Mouse (Mus musculus): ENCODE results near the gene Samd4b.
A peak's percentile ranks its signal among the peaks of the same experiment; 100 is the strongest.

Samd4b gene

DNA sequence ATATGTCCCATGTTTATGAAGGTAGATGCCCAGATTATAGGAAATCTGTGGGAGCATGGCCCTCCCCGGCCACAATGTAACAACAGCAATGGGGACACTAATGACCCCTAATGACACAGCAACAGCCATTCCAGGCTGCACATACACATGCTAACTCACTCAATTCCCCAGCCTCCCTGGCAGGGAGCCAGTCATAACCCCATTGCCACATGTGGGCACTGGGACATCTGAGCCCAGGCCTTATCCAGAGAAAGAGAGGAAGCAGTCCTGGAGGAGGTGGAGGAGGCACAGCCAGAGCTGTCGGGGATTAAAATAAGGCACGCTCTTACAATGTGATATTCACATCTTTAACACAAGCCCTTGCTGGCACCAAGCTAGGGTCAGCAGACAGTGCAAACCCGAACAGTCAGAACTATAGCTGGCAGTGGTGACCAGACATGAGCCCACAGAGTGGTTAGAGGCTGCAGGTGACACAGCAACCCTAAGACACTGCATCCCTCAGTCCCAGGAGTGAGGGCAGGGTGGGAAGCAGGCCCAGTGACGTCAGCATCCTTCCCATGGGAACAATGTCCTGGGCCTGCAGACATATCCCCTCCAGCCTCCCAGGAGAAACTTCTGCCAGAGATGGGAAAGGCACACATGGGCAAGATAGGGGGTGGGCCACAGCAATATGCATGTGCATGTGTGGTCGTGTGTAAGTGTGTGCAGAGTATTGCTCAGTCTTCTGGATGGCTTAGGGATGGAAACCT lies 11.1 kb downstream of the Samd4b start:
- no peak for DNase-seq

DNA sequence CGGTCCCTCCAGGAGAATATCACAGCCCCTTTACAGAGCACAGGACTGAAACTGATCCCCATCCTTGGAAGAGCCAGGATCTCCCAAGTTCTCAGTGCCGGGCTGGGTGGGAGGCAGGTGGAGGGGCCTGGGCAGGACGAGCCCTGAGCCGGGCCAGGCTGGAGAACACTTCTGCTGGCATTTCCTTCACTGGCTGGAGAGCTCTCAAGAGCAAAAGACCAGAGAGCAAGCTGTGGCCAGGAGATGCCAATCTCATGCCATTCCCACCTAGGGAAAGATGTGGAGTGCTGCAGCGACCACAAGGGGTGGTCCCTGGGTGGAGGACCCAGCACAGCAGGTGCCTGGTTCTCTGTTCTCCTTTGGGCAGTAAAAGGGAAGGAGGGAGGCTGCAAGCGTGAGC lies 12.9 kb downstream of the Samd4b start:
- no peak for DNase-seq

DNA sequence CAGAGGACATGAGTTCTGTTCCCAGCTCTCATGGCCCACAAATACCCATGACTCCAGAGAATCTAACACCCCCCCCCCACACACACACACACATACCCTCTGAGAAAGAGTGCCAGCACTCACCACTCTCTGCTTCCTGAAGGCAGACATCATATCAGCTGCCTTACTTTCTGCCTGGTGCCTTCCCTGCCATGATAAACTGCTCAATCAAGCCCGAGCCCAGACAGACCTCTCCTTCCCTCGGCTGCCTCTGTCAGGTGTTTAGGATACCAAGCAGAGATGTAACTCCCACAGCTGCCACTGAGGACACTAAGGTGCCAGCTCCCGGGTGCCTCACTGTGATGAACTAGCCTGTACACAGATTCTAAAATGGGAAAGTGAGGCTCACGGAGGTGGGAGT lies 13.5 kb downstream of the Samd4b start:
- no peak for DNase-seq

DNA sequence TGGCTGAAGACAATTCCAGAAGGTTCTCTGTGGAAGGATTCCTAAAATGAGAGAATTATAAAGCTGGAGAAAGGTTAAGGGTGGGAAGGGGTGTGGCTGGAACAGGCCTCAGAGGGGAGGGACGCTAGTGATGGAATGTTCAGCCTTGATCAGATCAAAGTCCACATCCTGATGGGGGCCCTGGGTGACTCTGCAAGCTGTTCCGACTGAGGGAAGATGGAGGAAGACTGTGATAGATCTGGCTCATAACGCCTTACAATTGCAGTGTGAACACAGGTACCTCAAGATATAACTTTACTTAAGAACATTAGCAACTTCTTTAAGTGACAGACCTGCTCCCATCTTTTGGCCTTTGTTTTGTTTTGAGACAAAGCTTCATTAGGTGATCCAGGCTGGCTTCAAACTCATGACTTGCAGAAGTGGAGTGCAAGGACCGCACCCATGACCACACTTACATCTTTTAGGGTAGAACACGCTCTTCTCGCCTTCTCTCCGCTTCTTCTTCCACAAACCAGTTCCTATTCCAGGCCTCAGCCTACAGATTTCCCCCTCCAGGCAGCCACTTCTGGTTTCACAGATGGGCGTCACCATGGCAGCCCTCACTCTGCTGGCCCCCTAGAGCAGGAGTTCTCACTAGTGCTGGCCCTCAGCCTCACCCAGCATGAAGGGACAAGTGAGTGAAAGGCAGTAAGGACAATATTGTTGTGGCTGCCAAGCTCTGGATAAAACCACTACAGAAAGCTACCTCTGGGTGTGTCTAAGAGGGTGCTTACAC lies 14.2 kb downstream of the Samd4b start:
- DNase-seq = no peak

DNA sequence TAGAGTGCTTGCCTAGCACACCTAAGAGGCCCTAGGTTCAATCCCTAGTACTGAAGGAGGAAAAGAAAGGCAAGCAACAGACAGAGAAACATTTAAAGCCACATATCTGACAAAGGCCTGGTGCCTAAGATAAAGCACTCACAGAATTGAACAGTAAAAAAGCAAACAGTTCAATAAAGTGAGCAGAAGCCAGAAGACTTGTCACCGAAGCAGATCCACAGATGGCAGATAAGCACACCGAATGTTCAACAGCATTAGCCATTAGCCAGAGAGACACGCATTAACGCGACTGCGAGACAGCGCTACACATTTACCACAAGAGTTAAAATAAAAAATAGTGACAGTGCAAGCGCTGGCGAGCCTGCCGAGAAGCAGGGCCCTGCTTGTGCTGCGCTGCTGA lies 15.1 kb downstream of the Samd4b start:
- no peak for DNase-seq

DNA sequence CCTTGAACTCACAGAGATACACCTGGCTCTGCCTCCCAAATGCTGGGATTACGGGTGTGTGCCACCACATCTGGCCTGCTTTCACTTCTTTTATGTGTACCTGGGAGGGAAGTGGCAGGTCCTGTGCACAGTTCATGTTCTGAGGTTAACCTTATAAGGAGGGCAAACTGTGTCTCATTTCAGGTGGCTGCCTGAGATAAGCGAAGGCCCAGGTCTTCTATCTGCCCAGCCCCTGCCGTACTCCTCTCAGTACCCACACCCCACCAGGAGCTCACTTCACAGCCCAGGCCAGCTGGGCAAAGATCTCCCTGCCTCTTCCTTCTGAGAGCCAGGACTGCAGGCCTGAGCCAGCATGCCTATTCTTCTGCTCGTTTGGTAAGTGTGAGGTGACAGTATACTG lies 16.2 kb downstream of the Samd4b start:
- DNase-seq = no peak

DNA sequence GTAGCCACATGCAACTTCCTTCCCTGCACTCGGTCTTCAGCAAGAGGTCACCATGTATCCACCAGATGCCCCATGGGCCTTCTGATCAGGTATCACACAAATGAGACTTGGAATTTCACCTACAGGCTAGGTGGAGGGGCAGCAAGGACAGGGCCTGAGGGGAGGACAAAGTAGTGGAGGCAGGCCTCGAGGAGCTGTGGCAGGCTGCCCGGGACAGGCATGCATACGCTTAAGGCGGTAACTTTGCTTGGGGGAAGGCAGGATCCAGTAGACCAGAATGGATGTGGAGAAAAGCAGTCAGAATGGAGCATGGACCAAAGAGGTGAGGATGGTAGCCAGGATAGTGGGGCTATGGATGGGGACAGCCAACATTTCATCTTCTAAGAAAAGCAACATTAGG lies 18.1 kb downstream of the Samd4b start:
- no peak for DNase-seq

DNA sequence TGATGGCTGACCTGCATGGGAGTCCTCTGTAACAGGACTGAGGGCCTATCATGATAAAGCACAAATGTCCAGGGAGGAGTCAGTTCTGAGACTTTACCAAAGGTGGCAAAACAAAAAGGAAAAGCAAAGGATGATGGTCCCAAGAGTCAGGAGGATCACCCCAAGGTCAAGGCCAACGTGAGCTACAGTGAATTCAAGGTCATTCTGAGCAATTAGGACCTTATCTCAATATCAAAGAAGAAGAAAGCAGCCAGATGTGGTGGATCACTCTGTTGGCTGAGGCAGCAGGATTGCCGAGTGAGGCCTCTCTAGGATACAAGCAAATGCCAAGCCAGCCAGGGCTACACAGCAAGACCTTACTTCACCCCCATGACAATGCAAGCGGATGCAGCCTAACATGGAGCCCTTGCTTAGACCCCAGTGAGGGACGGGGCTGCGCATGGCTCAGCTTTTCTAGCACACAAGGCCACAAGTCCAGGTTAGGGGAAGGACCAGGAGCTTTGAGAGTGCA lies 19.3 kb downstream of the Samd4b start:
- DNase-seq = no peak

DNA sequence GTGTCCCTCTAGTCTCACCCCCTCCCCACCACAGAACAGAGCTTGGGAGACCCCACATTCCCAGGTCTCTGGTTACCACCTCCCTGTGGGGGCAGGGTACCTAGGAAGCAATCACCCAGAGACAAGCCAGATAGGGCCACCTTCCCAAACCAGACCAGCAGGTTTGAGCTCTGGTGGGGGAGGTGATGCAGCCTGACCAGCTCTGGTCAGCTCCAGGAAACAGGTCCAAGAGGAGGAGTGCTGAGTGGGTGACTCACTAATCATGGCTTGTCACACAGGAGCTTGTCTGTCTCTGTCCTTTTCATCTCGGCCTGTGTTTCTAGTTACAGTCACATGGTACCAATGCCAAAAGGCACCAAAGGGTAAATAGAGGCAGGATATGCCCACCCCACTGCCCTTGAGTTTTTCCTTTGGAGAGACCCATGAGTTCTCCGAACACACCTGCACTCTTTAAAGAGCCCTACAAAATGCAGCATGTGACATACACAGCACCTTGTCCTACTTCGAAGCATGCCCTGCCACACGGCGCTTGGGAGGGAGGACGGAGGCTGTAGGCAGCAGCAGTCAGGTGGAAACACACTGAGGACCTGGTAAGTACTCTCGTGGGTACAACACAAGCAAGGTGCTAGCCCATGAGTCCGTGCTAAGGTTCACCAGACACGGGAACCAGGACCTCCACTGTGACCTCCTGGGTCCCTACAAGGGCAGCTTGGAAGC lies 20.0 kb downstream of the Samd4b start:
- no peak for DNase-seq

DNA sequence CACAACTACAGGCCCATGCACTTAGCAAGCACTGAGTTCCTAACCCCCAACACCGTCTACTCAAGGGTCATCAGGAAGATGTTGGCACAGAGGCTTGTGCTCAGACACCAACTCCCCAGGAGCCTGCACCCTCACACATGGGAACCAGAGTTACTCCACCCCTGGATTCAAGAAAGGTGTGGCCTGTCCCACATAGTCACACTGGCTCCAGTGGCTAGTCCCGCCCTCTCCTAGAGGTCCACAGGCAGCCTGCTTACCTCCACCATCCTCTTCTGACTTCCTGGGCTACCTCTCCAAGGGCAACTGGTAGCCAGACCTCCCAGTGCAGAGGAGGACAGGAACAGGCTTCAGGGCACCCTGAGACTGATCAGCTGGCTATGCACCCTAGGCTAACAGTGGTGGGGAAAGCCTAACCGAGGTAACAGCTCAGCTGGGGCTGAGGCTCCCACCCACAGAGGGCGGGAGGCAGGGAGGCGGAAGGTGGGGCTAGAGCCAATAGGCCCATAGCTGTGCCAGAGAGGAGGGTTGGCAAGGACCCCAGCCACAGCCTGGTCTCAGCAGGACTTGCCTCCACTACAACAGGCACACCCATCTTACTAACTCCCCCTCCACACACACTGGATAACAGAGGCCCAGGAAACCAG lies 21.6 kb downstream of the Samd4b start:
- DNase-seq = no peak

DNA sequence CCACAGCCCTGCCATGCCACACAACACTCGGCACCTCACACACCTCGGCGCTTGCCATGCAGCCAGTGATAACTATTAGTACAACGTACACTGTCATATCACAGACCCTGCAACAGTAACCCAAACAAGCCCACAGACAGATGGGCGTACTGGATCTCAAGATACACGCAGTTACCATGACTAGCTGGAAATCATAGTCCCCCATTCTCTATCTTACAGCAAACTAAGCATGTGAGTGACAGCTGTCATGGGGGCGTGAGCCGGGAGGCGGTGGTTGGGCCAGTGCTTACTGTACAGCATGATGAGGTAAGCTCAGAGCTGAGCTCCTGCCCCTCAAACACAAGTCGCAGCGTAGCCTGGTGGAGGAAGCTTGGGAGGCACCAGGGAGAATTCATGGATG lies 22.3 kb downstream of the Samd4b start:
- no peak for DNase-seq

DNA sequence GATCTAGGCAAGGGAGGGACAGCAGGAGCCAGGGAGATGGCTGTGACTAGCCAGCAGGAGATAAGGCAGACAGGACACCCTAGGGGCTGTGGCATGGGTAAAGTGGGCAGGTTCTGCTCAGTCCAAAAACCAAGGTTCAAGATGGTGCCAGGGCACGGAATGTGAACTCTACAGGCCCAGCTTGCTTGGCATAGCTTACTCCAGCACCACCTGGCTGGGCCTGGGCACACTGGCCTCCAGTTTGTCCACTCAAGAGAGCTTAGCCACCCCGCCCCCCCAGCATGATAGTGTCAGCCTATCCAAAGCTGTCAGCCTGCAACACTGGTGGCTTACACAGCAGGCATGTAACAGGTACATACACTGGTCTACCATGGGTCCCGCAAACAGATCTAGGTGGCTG lies 24.7 kb downstream of the Samd4b start:
- no peak for DNase-seq

DNA sequence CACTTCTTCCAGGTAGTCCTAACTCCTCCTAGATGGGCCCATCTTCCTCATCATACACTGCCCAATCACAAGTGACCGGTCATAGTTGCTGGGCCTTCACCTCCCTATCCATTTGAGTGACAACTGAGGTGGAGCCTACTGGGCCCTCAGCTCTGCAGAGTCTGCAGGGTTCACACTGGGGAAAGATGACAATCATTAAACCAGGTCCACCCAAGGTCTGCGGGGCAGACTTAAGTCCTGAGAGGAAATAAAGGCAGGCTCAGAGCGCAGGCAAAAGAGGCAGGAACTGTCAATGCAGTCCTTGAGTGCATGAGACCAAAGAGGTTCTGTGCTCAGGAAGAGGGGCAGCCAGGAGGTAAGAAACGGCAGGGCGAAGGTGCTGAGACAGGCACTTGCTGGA lies 25.3 kb downstream of the Samd4b start:
- no peak for DNase-seq

DNA sequence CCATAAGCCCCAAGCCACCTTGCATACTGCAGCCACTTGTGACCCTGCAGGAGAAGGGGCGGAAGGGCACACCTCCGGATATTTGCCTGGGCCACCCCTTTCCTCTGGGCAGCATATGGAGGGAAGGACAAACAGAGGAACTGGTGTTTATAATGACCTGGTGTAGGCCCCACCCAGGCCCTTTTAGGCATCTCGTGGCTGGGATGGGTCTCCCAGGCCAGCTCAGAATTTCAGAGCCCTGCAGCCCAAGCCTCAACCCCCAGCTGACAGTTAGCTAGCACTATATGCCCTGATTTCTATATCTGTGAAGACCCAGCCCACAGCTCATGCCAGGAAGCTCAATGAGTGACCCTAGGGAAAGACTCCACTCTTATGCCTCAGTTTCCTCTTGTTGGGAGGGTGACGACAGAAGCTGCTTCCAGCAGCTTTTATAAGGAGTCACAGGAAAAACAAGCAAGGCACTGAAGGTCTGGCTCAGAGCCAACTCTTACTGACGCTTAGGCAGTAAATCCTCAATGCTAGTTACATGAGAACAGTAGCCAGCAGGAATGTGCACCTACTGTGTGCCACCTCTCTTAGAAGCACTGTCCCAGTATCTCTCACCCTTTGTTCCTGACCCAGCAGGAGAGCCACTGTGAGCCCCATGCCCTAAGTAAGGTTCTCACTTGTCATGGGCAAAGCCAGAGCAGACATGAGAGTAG lies 26.8 kb downstream of the Samd4b start:
- DNase-seq = no peak

DNA sequence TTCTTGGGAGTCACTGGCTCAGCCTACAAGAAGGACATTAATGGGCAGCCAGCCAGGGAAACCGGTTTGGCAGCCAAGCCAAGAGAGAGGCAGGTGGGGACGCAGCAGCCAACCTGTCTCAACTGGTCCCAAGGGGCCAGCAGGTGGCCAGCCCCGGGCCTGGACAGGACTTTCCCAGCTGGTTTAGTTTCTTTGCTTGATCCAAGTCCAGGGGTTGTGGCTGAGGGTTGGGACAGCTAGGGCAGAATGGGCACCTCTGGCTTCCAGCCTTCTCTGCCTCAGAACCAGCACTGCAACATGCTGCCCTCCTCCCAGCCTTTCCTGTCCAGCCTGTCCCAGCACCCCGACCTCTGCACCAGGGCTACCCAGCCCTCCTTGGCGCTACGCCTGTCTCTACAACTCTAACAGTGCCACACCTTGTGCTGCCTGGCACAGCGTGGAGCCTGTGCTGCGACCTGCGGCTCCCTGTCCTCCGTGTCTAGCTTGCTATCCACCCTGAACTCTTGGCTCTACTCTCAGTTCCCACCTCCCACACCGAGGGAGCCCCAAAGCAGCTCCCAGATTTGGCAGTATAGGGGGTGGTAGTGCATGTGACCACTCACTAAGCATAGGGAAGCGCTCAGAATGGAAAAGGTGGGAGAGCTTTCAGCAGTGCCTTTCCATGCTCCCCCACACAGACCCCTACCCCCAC lies 27.5 kb downstream of the Samd4b start:
- no peak for DNase-seq

DNA sequence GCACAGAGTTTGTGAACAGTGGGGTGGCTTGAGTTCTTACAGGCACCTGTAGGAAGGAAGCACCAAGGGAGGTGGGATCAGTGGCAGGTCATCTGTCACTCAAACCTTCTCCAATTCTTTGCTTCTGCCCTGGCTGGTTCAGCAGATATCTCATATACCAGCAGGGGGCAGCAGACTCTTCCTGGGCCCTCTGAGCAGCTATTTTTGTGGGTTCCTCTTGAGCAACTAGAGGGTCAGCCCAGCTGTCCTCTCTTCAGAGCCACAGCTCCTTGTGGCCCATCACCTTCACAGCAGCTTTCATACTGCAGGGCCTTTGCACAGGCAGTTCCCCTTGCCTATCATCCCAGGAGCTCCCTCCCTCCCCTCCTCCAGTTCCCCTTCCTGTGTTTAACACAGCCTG lies 29.7 kb downstream of the Samd4b start:
- peak; percentile 73 for DNase-seq

DNA sequence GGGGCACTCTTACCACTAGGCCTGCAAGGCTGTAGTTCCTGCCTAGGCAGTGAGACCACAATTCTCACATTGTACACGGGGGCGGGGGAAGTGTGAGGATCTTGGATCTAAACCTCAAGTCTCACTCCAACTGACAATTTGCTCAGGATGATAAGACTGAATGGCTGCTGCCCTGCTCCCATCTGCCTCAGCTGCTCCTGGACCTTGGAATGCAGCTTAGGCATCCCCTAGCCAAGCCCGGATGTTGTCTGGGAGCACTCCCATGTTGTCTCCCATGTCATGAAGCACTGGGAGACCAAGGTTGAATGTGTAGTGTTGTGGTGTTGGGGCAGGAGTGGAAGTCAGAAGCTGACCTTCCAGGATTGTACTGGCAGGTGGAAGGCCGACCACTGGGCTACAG lies 30.4 kb downstream of the Samd4b start:
- no peak for DNase-seq

DNA sequence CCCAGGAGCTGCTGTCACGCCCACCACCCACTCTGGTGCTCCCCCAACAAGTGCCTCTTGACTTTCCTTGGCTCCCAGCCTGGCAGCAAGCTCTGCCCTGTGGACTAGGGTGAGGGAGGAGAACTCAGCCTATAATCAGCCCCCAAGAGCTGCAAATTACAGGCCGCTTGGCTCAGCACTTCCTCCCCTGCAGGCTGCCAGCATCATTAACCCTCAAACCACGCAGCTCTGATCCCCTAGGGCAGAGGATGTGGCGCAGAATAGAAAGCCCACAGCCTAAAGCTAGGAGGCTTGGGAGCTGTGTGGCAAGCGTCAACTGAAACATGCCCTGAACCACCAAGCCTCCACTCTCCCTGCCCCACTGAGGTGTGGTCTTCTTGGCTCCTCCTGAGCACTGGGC lies 32.5 kb downstream of the Samd4b start:
- peak; percentile 64 for DNase-seq

DNA sequence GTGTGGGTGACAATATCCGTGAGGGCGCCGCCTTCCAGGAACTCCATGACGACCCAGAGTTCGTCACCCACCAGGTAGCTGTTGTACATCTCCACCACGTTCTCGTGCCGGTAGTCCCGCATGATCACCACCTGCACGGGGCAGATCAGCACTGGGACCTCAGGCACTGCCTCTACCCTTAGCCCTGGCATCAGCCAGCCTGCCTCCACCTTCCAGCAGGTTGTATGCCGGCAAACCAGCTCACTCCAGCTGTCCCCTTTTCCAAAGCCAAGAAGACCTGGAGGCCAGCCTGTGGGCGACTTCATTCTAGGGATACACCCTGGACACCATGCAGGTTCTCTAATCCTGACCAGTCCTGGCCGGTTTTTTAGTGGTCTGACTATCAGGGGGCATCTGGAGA lies 35.0 kb downstream of the Samd4b start:
- no peak for DNase-seq

DNA sequence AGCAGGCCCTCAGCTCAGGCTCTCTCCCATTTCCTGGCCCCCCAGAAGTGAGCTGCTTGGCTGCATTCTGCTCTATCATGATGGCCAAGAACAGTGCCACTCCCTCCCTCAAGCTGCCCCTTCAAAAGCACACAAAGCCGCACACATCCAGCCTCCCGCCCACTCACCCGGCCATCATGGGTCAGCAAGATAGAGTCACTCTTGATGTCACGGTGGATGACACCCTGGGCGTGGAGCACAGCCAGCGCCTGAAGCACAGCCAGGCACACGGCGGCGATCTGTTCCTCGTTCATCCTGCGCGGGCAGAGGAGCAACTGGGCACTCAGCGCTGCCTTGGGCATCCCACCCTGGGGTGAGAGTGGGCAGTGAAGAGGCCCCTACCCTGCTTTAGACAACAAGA lies 35.6 kb downstream of the Samd4b start:
- DNase-seq = no peak

DNA sequence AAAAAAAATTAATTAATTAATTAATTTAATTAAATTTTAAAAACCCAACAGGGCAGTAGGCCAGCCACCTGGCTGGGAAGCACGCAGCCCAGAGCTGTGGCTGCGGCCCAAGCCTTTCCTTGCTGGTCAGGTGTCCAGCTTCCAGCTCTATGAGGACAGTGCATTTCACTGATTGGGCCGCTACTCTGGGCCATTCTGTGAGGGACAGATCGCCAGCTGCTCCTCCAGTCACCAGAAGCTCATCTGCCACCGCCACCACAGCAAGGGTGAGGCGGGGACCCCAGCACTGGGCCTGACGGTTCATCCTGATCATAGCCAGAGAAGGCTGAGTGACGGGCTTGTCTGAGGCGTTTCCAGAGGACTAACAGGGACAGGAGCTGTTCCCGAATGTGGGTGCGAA lies 36.0 kb downstream of the Samd4b start:
- no peak for DNase-seq

DNA sequence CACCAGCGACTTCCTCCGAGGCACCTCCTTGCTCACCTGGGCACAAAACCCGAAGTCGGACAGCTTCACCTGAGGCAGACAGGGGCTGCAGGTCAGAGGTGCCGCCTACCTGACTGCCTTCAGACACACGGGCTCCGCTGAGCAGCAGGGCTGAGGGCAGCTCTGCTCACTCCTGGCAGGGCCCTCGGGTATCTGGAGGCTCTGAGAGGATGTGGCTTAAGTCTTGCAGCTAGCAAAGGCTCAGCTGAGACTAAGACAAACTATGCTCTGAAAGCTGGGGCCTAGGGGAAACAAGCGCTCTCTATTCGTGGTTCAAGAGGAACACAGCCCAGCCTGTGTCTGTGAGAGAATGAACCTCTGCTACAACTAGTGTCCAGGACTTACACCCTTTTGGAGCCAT lies 37.1 kb downstream of the Samd4b start:
- peak; percentile 75 for DNase-seq
